Mouse (Mus musculus) embryonic facial prominence, embryonic 12.5 days (tissue): ENCODE data around the gene Srp14. TPM values are rescaled to one million over a fixed set of nuclear protein-coding genes. Genes with fewer than 3 reads are reported as not detected.
A peak's percentile ranks its signal among the peaks of the same experiment; 100 is the strongest.

Experiments
- ATAC-seq: fragments of 200-750 bp; cut with Nextera tagmentation; 2 replicates; pipeline ENCODE4 v1.8.0; 2017; ENCODE audit not compliant: insufficient number of reproducible peaks, insufficient read depth, low FRiP score, low TSS enrichment
- H3K27ac ChIP-seq: fragments of 300-500 bp; sonication (generic); 2 replicates; pipeline ENCODE4 v1.5.1; 2016; ENCODE audit warnings: mild to moderate bottlenecking
- H3K27me3 ChIP-seq: fragments of 300-500 bp; sonication (generic); 2 replicates; pipeline ENCODE4 v1.6.1; 2016; ENCODE audit warnings: mild to moderate bottlenecking, moderate library complexity
- H3K36me3 ChIP-seq: fragments of 300-500 bp; sonication (generic); 2 replicates; pipeline ENCODE4 v1.6.1; 2016; ENCODE audit warnings: mild to moderate bottlenecking
- H3K4me1 ChIP-seq: fragments of 300-500 bp; sonication (generic); 2 replicates; pipeline ENCODE4 v1.6.1; 2016
- H3K4me2 ChIP-seq: fragments of 300-500 bp; sonication (generic); replicated peaks from 2 replicates; pipeline ENCODE4 v1.6.1; 2016; ENCODE audit warnings: mild to moderate bottlenecking, moderate library complexity
- H3K4me3 ChIP-seq: fragments of 300-500 bp; sonication (generic); 2 replicates; pipeline ENCODE4 v1.5.1; 2016; ENCODE audit warnings: mild to moderate bottlenecking
- H3K9ac ChIP-seq: fragments of 300-500 bp; sonication (generic); 2 replicates; pipeline ENCODE4 v1.6.1; 2016; ENCODE audit warnings: mild to moderate bottlenecking, moderate library complexity
- H3K9me3 ChIP-seq: fragments of 300-500 bp; sonication (generic); 2 replicates; pipeline ENCODE4 v1.6.1; 2016; ENCODE audit warnings: mild to moderate bottlenecking, moderate library complexity
- WGBS: fragments of 180-500 bp; shearing (Covaris S2); methylation state at CpG from one replicate; pipeline ENCODE4 v1.1.7; 2016; 5-methylcytosine and 5-hydroxymethylcytosine counted together
- polyA plus RNA-seq: library from polyadenylated mRNA; unstranded; fragments of >200 nt; fragmentation: Nextera tagmentation; extraction: Ambion mirVana; gene quantifications from 2 replicates; pipeline ENCODE4 v1.2.1, GENCODE M21; 2016

Gene Srp14
- 239 and 256 TPM in 2 replicates for polyA plus RNA-seq

DNA sequence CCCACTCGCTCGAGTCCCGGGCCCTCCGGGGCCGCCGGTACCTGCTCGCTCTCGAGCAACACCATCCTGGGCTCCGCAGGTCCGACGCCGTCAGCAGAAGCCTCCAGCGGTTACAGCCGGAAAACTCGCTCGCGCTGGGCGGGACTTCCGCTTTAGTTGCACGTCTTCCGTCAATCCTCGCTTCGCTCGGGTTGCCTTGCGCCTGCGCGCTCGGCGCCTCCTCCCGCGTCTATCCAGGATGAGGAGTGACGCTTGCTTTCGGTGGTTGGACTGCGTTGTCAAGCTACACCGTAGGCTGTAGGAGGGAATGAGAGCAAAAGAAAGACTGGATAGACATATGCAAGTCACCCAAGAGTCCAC lies at the start of gene Srp14:
Srp14 (minus strand) TSS at position 162 of the 360 bp plus-strand sequence.
- Histone ChIP-seq H3K36me3 (peaks cover 31% of the 10 kb centered on the region), H3K4me3 (peak within 1 kb of the TSS; percentile 82), H3K4me2 (peak within 1 kb of the TSS; percentile 84), H3K4me1 (peaks cover 9% of the 10 kb centered on the region), H3K27ac (peak within 1 kb of the TSS; percentile 80), H3K9ac (peak within 1 kb of the TSS; percentile 83), H3K27me3 (no peaks in the 10 kb centered on the region), H3K9me3 (no peaks in the 10 kb centered on the region)
- peak; percentile 90 for ATAC-seq
- under 1% methylated on average over 35 of the region's 35 CpGs for WGBS

GRCm38 (mm10) chr2:118526545-118526944 lies 47.0 kb upstream of the Srp14 start:
- H3K9me3 ChIP-seq = no peaks in the 10 kb centered on the region
- no peak for ATAC-seq
- H3K4me2 ChIP-seq = no peak overlapping the region
- 0 out of 2 replicates have a peak, but pooled peaks cover under 1% of the 10 kb centered on the region for H3K36me3 ChIP-seq
- no peak overlapping the region for H3K27ac ChIP-seq
- H3K4me1 ChIP-seq = peaks cover 44% of the 10 kb centered on the region
- 90% methylated on average over 5 of the region's 5 CpGs for WGBS
- no peak overlapping the region for H3K9ac ChIP-seq
- H3K4me3 ChIP-seq = no peak overlapping the region
- no peaks in the 10 kb centered on the region for H3K27me3 ChIP-seq

GRCm38 (mm10) chr2:118524811-118525210 lies 45.3 kb upstream of the Srp14 start:
- H3K9ac ChIP-seq = no peak overlapping the region
- H3K27me3 ChIP-seq = no peaks in the 10 kb centered on the region
- peaks cover 39% of the 10 kb centered on the region for H3K4me1 ChIP-seq
- ATAC-seq = no peak
- no peaks in the 10 kb centered on the region for H3K9me3 ChIP-seq
- no peak overlapping the region for H3K4me2 ChIP-seq
- no peak overlapping the region for H3K27ac ChIP-seq
- H3K36me3 ChIP-seq = no peaks in the 10 kb centered on the region
- H3K4me3 ChIP-seq = no peak overlapping the region
- 85% methylated on average over 3 of the region's 3 CpGs for WGBS

GRCm38 (mm10) chr2:118523163-118523730 lies 43.7 kb upstream of the Srp14 start:
- Histone ChIP-seq H3K36me3 (no peaks in the 10 kb centered on the region), H3K4me3 (no peak overlapping the region), H3K4me2 (no peak overlapping the region), H3K27ac (peak overlapping the region; percentile 51), H3K9me3 (no peaks in the 10 kb centered on the region), H3K9ac (no peak overlapping the region), H3K27me3 (no peaks in the 10 kb centered on the region), H3K4me1 (peaks cover 37% of the 10 kb centered on the region)
- no peak for ATAC-seq
- 44% methylated on average over 5 of the region's 5 CpGs for WGBS

GRCm38 (mm10) chr2:118522265-118522664 lies 42.8 kb upstream of the Srp14 start:
- Histone ChIP-seq H3K9ac (no peak overlapping the region), H3K9me3 (no peaks in the 10 kb centered on the region), H3K4me1 (peaks cover 37% of the 10 kb centered on the region), H3K4me2 (no peak overlapping the region), H3K27me3 (no peaks in the 10 kb centered on the region), H3K27ac (0 out of 2 replicates have a peak overlapping the region, but pooled peaks have one; percentile 30), H3K36me3 (no peaks in the 10 kb centered on the region), H3K4me3 (no peak overlapping the region)
- 14% methylated on average over 2 of the region's 2 CpGs for WGBS
- no peak for ATAC-seq

DNA sequence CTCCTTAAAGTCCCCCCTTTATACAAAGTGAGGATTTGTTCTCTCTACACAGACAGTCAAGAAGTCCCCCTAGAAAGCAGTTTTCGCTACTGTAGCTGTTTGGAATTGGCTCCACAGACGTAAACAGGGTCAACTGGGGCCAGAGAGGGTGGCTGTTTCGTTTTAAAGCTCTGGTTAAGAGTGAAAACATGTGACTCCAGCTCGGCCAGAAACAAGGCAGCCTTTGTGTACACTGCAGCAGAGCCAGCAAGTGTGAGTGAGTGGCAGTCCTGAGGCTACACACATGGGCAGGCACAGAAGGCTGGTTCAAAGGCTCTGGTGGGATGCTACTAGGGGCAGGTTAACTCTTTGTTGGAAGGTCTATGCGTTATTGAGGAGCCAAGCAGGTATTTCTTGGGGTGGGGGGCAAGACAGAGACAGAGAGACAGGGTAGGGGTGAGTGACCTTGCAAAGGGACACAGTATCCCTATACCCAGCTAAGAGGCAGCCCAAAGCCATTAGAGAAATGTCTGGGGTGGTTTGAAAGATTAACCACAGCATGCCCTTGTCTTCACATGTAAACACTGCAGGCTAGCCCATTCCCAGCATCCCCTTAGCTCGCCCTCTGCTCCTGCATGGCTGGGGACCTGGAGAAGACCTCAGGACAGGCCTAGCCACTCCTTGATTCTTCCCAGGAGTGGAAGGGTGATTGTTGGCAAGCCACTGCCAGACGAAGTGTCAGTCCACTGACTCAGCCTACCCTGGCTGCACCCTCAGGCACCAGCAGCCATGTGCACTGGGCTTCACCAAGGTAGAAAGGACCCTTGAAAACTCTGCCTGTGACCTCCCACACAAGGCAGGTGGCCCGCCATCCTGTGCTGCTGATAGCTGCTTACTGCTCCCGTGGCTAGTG lies 40.8 kb upstream of the Srp14 start:
- Histone ChIP-seq H3K36me3 (no peaks in the 10 kb centered on the region), H3K27me3 (no peaks in the 10 kb centered on the region), H3K9ac (no peak overlapping the region), H3K4me3 (no peak overlapping the region), H3K4me1 (peaks cover 37% of the 10 kb centered on the region), H3K27ac (peak overlapping the region; percentile 90), H3K4me2 (no peak overlapping the region), H3K9me3 (no peaks in the 10 kb centered on the region)
- 22% methylated on average over 9 of the region's 9 CpGs for WGBS
- peak; percentile 90 for ATAC-seq

DNA sequence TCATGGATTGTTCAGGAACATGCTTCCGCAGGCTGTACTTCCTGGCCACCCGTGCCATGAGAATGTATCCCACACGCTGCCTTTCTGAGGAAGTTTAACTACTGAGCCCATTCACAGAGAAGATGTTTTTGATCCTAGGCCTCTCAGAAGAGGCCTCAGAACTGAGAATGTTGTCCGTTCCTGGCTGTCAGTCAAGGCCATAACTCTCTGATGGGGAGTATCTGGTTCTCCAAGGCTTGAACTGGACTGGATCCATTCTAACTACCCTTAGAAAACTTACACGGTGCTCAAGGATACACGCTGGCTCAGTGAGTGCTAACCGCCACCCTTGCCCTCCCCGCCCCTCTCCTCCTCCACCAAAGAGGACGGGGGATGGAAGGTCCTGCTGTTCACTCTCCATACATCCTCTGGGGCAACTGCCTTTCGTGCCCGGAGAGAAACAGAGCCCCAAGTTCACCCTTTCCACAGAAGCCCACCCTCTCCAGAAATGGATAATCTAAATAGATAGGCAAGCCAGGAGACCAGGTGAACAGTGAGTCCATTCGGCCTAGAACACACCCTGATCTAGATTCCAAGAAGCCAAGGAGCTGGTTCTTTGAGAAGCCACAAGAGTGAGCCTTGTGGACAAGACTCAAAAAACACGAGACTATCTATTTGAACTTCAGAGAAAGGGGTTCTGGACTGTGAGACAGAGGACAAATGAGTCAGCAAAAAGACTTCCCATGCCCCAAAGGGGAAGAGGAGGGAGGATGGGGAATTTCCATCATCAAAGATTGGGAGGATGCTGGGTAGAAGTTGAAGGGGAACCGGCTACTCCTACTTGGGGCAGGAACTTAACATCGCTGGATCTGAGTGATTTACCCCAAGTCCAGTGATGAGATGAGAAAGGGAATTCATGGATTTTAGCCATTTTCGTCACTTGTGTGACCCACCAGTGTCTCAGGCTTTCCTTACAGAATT lies 33.2 kb upstream of the Srp14 start:
- no peak overlapping the region; the same call in 1 of the 2 replicates for H3K27ac ChIP-seq
- peaks cover 19% of the 10 kb centered on the region for H3K4me1 ChIP-seq
- H3K36me3 ChIP-seq = no peaks in the 10 kb centered on the region
- no peak for ATAC-seq
- H3K9me3 ChIP-seq = no peaks in the 10 kb centered on the region
- H3K27me3 ChIP-seq = no peaks in the 10 kb centered on the region
- H3K4me2 ChIP-seq = no peak overlapping the region
- WGBS = 77% methylated on average over 16 of the region's 16 CpGs
- H3K9ac ChIP-seq = no peak overlapping the region
- H3K4me3 ChIP-seq = no peak overlapping the region

DNA sequence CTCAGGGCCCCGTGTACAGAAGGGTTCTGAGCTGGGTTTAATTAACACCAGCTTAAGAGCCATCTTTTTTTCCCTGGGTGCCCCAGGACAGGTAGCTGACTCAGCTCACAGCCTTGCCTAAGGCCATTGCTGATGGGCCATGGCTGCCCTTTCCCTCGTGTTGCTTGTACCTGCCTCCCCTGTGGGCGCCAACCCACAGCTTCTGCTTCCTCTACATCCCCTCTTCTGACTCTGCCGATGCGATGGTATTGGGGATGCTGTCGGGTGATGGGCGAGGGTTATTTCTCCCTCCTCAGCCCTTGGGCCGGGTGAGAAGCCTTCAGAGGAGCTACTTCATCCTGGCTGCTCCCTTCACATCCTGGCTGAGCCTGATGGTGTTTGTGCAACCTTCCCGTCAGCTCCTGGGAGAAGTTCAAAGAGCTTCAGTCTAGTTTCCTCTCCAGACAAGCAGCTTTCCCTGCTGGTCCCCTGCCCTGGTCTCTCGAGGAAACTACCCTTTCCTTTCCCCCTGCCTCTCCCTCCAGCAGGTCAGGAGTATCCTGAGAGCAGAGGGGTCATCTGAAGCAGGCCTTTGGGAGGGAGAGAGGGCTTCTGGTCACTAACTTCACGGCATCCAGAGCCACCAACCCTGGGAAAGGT lies 32.4 kb upstream of the Srp14 start:
- Histone ChIP-seq H3K4me2 (no peak overlapping the region), H3K36me3 (no peaks in the 10 kb centered on the region), H3K9ac (no peak overlapping the region), H3K4me1 (peaks cover 19% of the 10 kb centered on the region), H3K27ac (peak overlapping the region; percentile 13; the same call in 1 of the 2 replicates), H3K4me3 (no peak overlapping the region), H3K27me3 (no peaks in the 10 kb centered on the region), H3K9me3 (no peaks in the 10 kb centered on the region)
- ATAC-seq = no peak
- WGBS = 46% methylated on average over 11 of the region's 11 CpGs

DNA sequence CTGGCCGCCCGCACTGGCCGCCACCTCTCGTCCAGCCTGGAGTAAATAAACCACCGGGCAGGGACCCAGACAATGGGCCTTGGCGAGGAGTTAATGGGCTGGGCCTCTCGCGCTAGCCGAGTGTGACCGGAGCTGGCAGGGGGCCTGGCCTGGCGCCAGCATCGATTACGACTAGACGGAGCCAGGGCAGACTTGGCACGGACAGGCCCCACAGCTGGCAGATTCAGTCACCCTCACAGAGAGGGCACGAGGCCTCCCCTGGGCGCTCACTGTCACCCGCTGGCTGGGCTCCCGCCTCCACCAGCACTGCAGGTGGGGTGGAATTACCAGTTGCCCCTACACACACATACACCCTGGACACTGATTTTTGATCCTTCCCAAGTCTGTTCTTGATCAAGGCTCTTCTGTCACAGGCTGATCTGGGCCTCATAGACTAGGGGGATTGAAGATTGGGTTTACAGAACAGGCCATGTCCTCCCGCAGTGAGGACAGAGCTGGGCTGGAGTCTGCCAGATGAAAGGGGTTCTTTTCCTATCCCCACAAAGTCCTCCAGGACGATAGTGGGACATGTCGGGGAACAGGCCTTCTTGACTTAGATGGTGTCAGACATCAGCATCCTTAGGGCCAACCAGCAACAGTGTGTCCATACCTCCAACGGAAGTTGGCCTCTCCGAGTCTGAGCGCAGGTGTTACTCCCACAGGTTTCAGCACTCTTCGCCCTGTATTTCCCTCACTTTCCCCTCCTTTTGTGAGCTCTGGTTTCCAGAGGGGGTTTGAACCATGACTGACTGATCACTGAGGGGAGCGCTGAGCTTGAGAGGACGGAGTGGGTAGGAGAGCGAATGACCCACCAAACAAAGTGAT lies 31.2 kb upstream of the Srp14 start:
- H3K9ac ChIP-seq = peak overlapping the region; percentile 7; the same call in 1 of the 2 replicates
- no peak overlapping the region for H3K4me3 ChIP-seq
- peaks cover 19% of the 10 kb centered on the region for H3K4me1 ChIP-seq
- no peaks in the 10 kb centered on the region for H3K9me3 ChIP-seq
- H3K36me3 ChIP-seq = no peaks in the 10 kb centered on the region
- peak; percentile 68 for ATAC-seq
- H3K4me2 ChIP-seq = peak overlapping the region; percentile 22; the same call in 1 of the 2 replicates
- 35% methylated on average over 29 of the region's 29 CpGs for WGBS
- no peaks in the 10 kb centered on the region for H3K27me3 ChIP-seq
- peak overlapping the region; percentile 83 for H3K27ac ChIP-seq

DNA sequence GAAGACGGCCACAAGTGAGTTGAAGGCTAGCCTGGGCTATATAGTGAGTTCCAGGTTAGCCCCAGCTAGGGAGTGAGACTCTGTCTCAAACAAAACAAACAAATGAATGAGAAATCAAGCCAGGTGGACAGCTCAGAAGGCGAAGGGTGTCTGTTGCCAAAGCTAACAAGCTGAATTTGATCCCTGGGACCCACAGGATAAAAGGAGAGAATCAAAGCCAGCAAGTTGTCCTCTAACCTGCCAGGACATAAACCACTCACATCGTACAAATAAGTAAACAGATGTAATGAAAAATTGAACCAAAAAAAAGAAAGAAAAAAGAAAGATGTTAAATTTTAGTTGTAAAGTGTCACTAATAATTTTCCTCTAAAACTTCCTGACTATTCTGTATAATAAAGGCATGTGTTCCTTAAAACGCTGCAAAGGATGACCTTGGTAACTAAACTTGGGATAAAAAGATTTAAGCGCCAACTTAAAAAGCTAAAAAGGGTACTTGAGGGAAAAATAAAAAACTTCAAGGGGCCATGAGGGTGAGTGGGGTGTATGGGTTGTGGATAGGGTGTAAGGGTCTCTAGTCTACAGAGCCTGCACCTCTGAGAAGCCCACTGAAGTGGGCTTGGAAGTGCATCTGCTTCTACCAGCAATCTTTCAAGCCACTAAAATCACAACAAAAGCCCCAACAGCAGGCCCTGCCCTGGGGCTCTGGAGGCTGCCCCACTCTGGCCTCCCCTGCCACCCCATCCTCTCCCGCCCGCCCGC lies 30.4 kb upstream of the Srp14 start:
- Histone ChIP-seq H3K4me3 (no peak overlapping the region), H3K4me2 (peak overlapping the region; percentile 22; the same call in 1 of the 2 replicates)
- no peak; the same call in 1 of the 2 replicates for ATAC-seq

More for the DNA sequence above, 30.4 kb upstream of the Srp14 start:
- H3K27ac ChIP-seq = peak overlapping the region; percentile 83
- no peaks in the 10 kb centered on the region for H3K9me3 ChIP-seq
- WGBS = 47% methylated on average over 8 of the region's 8 CpGs
- peaks cover 19% of the 10 kb centered on the region for H3K4me1 ChIP-seq
- peak overlapping the region; percentile 7; the same call in 1 of the 2 replicates for H3K9ac ChIP-seq
- H3K36me3 ChIP-seq = no peaks in the 10 kb centered on the region
- no peaks in the 10 kb centered on the region for H3K27me3 ChIP-seq
